Comparison of ENCODE assay signal across 8 mouse cellular contexts in genomic region chr14:61757823-61758175, GRCm38 (mm10).
DNase-seq lines count a peak whose midpoint lies in the region; ATAC-seq and TF ChIP-seq lines count a peak whose summit lies in the region.

No protein-coding gene starts in this region.

- no peaks in the 10 kb centered on the region for H3K9me3 ChIP-seq in heart, embryonic 15.5 days (replicated peaks)
- H3K9me3 ChIP-seq in hindbrain, embryonic 14.5 days (ENCODE audit: control insufficient read depth, low read length): no peaks in the 10 kb centered on the region
- no peaks in the 10 kb centered on the region for H3K9me3 ChIP-seq in midbrain, embryonic 11.5 days (ENCODE audit: control insufficient read depth, low read length)

- no peak for ATAC-seq in heart, embryonic 15.5 days (replicated peaks; ENCODE audit: insufficient number of reproducible peaks, insufficient read depth, low FRiP score, low read depth)
- no peak for ATAC-seq in hindbrain, embryonic 14.5 days (ENCODE audit: low FRiP score)
- ATAC-seq in midbrain, embryonic 11.5 days (ENCODE audit: low FRiP score): no peak

- peaks cover 11% of the 10 kb centered on the region for H3K4me1 ChIP-seq in heart, embryonic 15.5 days (replicated peaks)
- H3K4me1 ChIP-seq in cortical plate, adult 2 months (ENCODE audit: control insufficient read depth, insufficient read depth, low read length): no peaks in the 10 kb centered on the region
- H3K4me1 ChIP-seq in hindbrain, embryonic 14.5 days (replicated peaks; ENCODE audit: control insufficient read depth, insufficient read depth, low read length): peaks cover 11% of the 10 kb centered on the region; the same call in 1 of the 2 replicates
- H3K4me1 ChIP-seq in midbrain, embryonic 11.5 days (ENCODE audit: control insufficient read depth, insufficient read depth, low read length): peaks cover 4% of the 10 kb centered on the region

- 20% methylated on average over 7 of the region's 7 CpGs for WGBS in heart, embryonic 15.5 days
- WGBS in hindbrain, embryonic 14.5 days: 21% methylated on average over 7 of the region's 7 CpGs
- WGBS in midbrain, embryonic 11.5 days: 39% methylated on average over 7 of the region's 7 CpGs

- peak overlapping the region; percentile 48 for H3K27ac ChIP-seq in heart, embryonic 15.5 days
- 0 out of 2 replicates have a peak overlapping the region, but pooled peaks have one; percentile 21 for H3K27ac ChIP-seq in cortical plate, adult 2 months (ENCODE audit: insufficient read depth, low read length)
- no peak overlapping the region for H3K27ac ChIP-seq in hindbrain, embryonic 14.5 days
- H3K27ac ChIP-seq in midbrain, embryonic 11.5 days (ENCODE audit: low read depth, low read length): no peak overlapping the region

- no peak for TF ChIP-seq POLR2A in cortical plate, adult 2 months (IDR thresholded peaks at IDR 0.05; ENCODE audit: extremely low read depth, insufficient read depth, low read length)

- no peaks in the 10 kb centered on the region for H3K36me3 ChIP-seq in heart, embryonic 15.5 days
- no peaks in the 10 kb centered on the region for H3K36me3 ChIP-seq in hindbrain, embryonic 14.5 days (replicated peaks; ENCODE audit: control insufficient read depth, insufficient read depth)
- no peaks in the 10 kb centered on the region for H3K36me3 ChIP-seq in midbrain, embryonic 11.5 days (ENCODE audit: control insufficient read depth, insufficient read depth, low read length)

- TF ChIP-seq CTCF in cortical plate, adult 2 months (IDR thresholded peaks at IDR 0.05; ENCODE audit: extremely low read depth, insufficient read depth, low read length): no peak

- H3K4me2 ChIP-seq in heart, embryonic 15.5 days: peak overlapping the region; percentile 69
- peak overlapping the region; percentile 41 for H3K4me2 ChIP-seq in hindbrain, embryonic 14.5 days (replicated peaks)
- H3K4me2 ChIP-seq in midbrain, embryonic 11.5 days: peak overlapping the region; percentile 41

- peak overlapping the region; percentile 36 for H3K4me3 ChIP-seq in heart, embryonic 15.5 days
- H3K4me3 ChIP-seq in cortical plate, adult 2 months (ENCODE audit: insufficient read depth, low read length): peak overlapping the region; percentile 22; the same call in 1 of the 2 replicates
- H3K4me3 ChIP-seq in hindbrain, embryonic 14.5 days (replicated peaks; ENCODE audit: low read length): no peak overlapping the region
- H3K4me3 ChIP-seq in midbrain, embryonic 11.5 days (ENCODE audit: low read depth, low read length): no peak overlapping the region

- no peak overlapping the region for H3K9ac ChIP-seq in heart, embryonic 15.5 days
- no peak overlapping the region for H3K9ac ChIP-seq in hindbrain, embryonic 14.5 days
- H3K9ac ChIP-seq in midbrain, embryonic 11.5 days (ENCODE audit: low read length): peak overlapping the region; percentile 49; the same call in 1 of the 2 replicates

- no peak for DNase-seq in heart, adult 8-10 months (ENCODE audit: low spot score)
- DNase-seq in hindbrain, embryonic 14.5 days (ENCODE audit: low spot score): peak; percentile 61
- DNase-seq in midbrain, embryonic 11.5 days (ENCODE audit: low spot score, missing footprints): no peak
- no peak for DNase-seq in ovary, postnatal 36 days (ENCODE audit: low spot score)
- DNase-seq in urinary bladder, postnatal 10 days (ENCODE audit: low spot score): no peak
- DNase-seq in urinary bladder, postnatal 36 days (ENCODE audit: low spot score in 2 of 2): no peak

- no peaks in the 10 kb centered on the region for H3K27me3 ChIP-seq in heart, embryonic 15.5 days
- no peaks in the 10 kb centered on the region for H3K27me3 ChIP-seq in hindbrain, embryonic 14.5 days (ENCODE audit: control insufficient read depth, insufficient read depth, low read length)
- no peaks in the 10 kb centered on the region for H3K27me3 ChIP-seq in midbrain, embryonic 11.5 days (ENCODE audit: control insufficient read depth, insufficient read depth, low read length)

Comparison
In these comparisons a context has a peak if more than half of its experiments do, and no peak if none do; other contexts are left out.
1. H3K27ac ChIP-seq: peak in heart, embryonic 15.5 days (single experiment) and cortical plate, adult 2 months (single experiment); none in hindbrain, embryonic 14.5 days (single experiment) and midbrain, embryonic 11.5 days (single experiment).
2. H3K4me3 ChIP-seq: peak in heart, embryonic 15.5 days (single experiment) and cortical plate, adult 2 months (single experiment); none in hindbrain, embryonic 14.5 days (single experiment) and midbrain, embryonic 11.5 days (single experiment).
3. Peak in every context shown above with its lines, with median percentiles within 50 percentile points of each other: H3K4me2 ChIP-seq.